Mouse (Mus musculus) liver, embryonic 14.5 days (tissue): ENCODE results near the gene Rrbp1.

ENCODE experiments used
- CTCF ChIP-seq: IDR thresholded peaks from 2 replicates; pipeline ENCODE4 v1.5.1; 2016; ENCODE audit warnings: antibody characterized with exemption, low read depth, control low read depth
- EP300 ChIP-seq: IDR thresholded peaks from 2 replicates; pipeline ENCODE4 v1.6.1; 2016; ENCODE audit warnings: antibody characterized with exemption, low read depth

DNA sequence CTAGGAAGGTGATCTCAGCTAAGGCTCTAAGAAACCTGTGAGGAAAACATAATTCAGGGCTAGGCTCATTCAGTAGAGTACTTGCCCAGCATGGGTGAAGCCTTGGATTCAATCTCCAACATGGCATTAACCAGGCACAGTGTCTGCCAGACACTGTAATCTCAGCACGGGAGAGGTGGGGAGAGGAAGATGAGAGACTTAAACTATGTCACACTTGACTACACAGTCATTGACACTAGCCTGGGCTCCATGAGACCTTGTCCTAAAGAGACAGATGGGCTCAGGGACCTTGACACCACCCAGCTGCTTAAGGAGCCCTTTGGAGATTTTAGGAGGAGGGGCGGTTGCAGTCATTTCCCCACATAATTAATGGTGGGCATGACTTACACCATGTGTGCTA lies 73.2 kb downstream of the Rrbp1 start:
- TF ChIP-seq EP300 (no peak), CTCF (no peak)
